Mouse (Mus musculus) ES-E14 (cell line): ENCODE measurements around the gene Iqce. TPM values are rescaled to one million over a fixed set of nuclear protein-coding genes. Genes with fewer than 3 reads are reported as not detected.

ENCODE experiments used
- DNase-seq: peaks from one replicate; pipeline ENCODE4 v3.0.0-alpha.2; 2013; ENCODE audit warnings: low read depth, low spot score
- H3K27ac ChIP-seq: 2 replicates; pipeline ENCODE4 v1.5.1; 2012; ENCODE audit warnings: low read depth, mild to moderate bottlenecking, low read length, moderate library complexity, mixed read lengths; ENCODE audit not compliant: poor library complexity, insufficient read depth, severe bottlenecking
- H3K36me3 ChIP-seq: 2 replicates; pipeline ENCODE4 v1.6.1; 2012; ENCODE audit warnings: mild to moderate bottlenecking, low read length, moderate library complexity, mixed read lengths; ENCODE audit not compliant: control insufficient read depth, poor library complexity, insufficient read depth, severe bottlenecking
- H3K4me1 ChIP-seq, 2 experiments: fragments of 150-350 bp in 1 of 2; sonication (generic) in 1 of 2; 2 replicates each; pipeline ENCODE4 v1.6.1; 2012; ENCODE audit warnings: low read length in 2 of 2, mild to moderate bottlenecking in 1 of 2, mixed read lengths in 1 of 2; ENCODE audit not compliant: control insufficient read depth in 2 of 2, insufficient read depth in 2 of 2, poor library complexity in 1 of 2
- H3K4me3 ChIP-seq, 2 experiments: fragments of 150-350 bp in 1 of 2; sonication (generic) in 1 of 2; 2 replicates each; pipeline ENCODE4 v1.5.1; 2012; ENCODE audit warnings: low read length in 2 of 2, low read depth in 1 of 2, mild to moderate bottlenecking in 1 of 2, mixed read lengths in 1 of 2; ENCODE audit not compliant: insufficient read depth in 1 of 2, poor library complexity in 1 of 2, severe bottlenecking in 1 of 2
- H3K9ac ChIP-seq: 2 replicates; pipeline ENCODE4 v1.6.1; 2012; ENCODE audit warnings: low read depth, mild to moderate bottlenecking, low read length, mixed read lengths; ENCODE audit not compliant: poor library complexity, insufficient read depth, severe bottlenecking
- H3K9me3 ChIP-seq: fragments of 150-350 bp; sonication (generic); 2 replicates; pipeline ENCODE4 v1.6.1; 2012; ENCODE audit warnings: low read depth, mild to moderate bottlenecking, low read length; ENCODE audit not compliant: control insufficient read depth, insufficient read depth
- CHD2 ChIP-seq: IDR thresholded peaks from 2 replicates; pipeline ENCODE4 v1.6.1; 2014; ENCODE audit warnings: mild to moderate bottlenecking, low read depth, low read length, inconsistent platforms
- HCFC1 ChIP-seq: IDR thresholded peaks from 2 replicates; pipeline ENCODE4 v1.6.1; 2012; ENCODE audit warnings: low read length, inconsistent platforms, borderline replicate concordance; ENCODE audit not compliant: insufficient read depth
- MAFK ChIP-seq: IDR thresholded peaks from 2 replicates; pipeline ENCODE4 v1.6.1; 2014; ENCODE audit warnings: mild to moderate bottlenecking, low read depth, low read length, inconsistent platforms; ENCODE audit not compliant: insufficient read depth
- ZC3H11A ChIP-seq: IDR thresholded peaks from 2 replicates; pipeline ENCODE4 v1.6.1; 2012; ENCODE audit warnings: low read depth, mild to moderate bottlenecking, inconsistent platforms, low read length, borderline replicate concordance
- ZNF384 ChIP-seq: IDR thresholded peaks from 2 replicates; pipeline ENCODE4 v1.6.1; 2012; ENCODE audit warnings: low read depth, low read length, inconsistent platforms
- in situ Hi-C, 2 experiments: fragments of 600-800 bp; cut with MboI; formaldehyde crosslinking; loops; one replicate each; pipeline ENCODE4 v1.15.1; 2025; ENCODE audit warnings: low sequenced_read_pairs in 2 of 2, inconsistent platforms in 1 of 2; ENCODE audit not compliant: unreplicated experiment in 2 of 2
- total RNA-seq: library from RNA; depleted of rRNA; stranded (reverse); fragments of 300-350 nt; gene quantifications from 2 replicates; pipeline ENCODE4 v1.2.3, GENCODE M21; 2012; rRNA removed

Gene Iqce
- total RNA-seq, 1 experiment, result 9.9 TPM

GRCm38 (mm10) chr5:140614837-140615236 lies 87.3 kb downstream of the Iqce start:
- H3K9ac ChIP-seq, result no peak overlapping the region
- no peak overlapping the region for H3K4me3 ChIP-seq
- H3K4me1 ChIP-seq, result peaks cover 2 to 13% of the 10 kb centered on the region in 2 experiments; a peak in 2 of 4 replicates
- H3K36me3 ChIP-seq, result peaks cover 4% of the 10 kb centered on the region; the same call in 1 of the 2 replicates
- in situ Hi-C loops, result loop anchor here (5.0 to 10.0 kb wide), 2 partner anchors 70 to 73 kb away; no protein-coding TSS in a partner anchor
- DNase-seq, result no peak
- no peak overlapping the region for H3K27ac ChIP-seq
- H3K9me3 ChIP-seq, result no peaks in the 10 kb centered on the region
- TF ChIP-seq HCFC1 (no peak), CHD2 (no peak), ZC3H11A (no peak), ZNF384 (no peak), MAFK (no peak)

GRCm38 (mm10) chr5:140614141-140614540 lies 88.0 kb downstream of the Iqce start:
- Histone ChIP-seq H3K4me3 (no peak overlapping the region), H3K9me3 (no peaks in the 10 kb centered on the region), H3K9ac (no peak overlapping the region), H3K4me1 (peaks cover 2 to 18% of the 10 kb centered on the region in 2 experiments; a peak in 2 of 4 replicates), H3K36me3 (peaks cover 4% of the 10 kb centered on the region; the same call in 1 of the 2 replicates), H3K27ac (no peak overlapping the region)
- TF ChIP-seq ZNF384 (no peak), ZC3H11A (no peak), CHD2 (no peak), MAFK (no peak), HCFC1 (no peak)
- DNase-seq, result no peak
- in situ Hi-C loops, result loop anchor here in 1 of 2 experiments (10.0 kb wide), 1 partner anchor 69 kb away; no protein-coding TSS in a partner anchor

GRCm38 (mm10) chr5:140612191-140612590 lies 90.0 kb downstream of the Iqce start:
- Histone ChIP-seq H3K9me3 (no peaks in the 10 kb centered on the region), H3K4me3 (peak overlapping the region; percentile 14 to 27; a peak in 2 of 4 replicates), H3K36me3 (peaks cover 4% of the 10 kb centered on the region; the same call in 1 of the 2 replicates), H3K4me1 (peaks cover 2 to 29% of the 10 kb centered on the region in 2 experiments; a peak in 2 of 4 replicates), H3K27ac (no peak overlapping the region), H3K9ac (no peak overlapping the region)
- no peak for DNase-seq
- in situ Hi-C loops, result loop anchor here in 1 of 2 experiments (10.0 kb wide), 1 partner anchor 67 kb away; no protein-coding TSS in a partner anchor
- TF ChIP-seq ZNF384 (no peak), HCFC1 (no peak), MAFK (no peak), ZC3H11A (no peak), CHD2 (no peak)

Other genes starting within 250 kb of the Iqce start
- 34.8 and 35.9 TPM in 2 replicates for gene Chst12, start 196.8 kb downstream of the Iqce start, total RNA-seq
- 0.89 TPM in 1 of 2 replicates, not detected in the other for gene Grifin, start 137.3 kb downstream of the Iqce start, total RNA-seq
- gene Lfng, start 95.1 kb downstream of the Iqce start, total RNA-seq, result 13.3 and 28.1 TPM in 2 replicates
- gene Ttyh3, start 53.3 kb downstream of the Iqce start, total RNA-seq, result 14.9 and 18.6 TPM in 2 replicates
- 19.4 and 21.2 TPM in 2 replicates for gene Brat1, start 2.6 kb upstream of the Iqce start, total RNA-seq
- gene Amz1, start 21.7 kb upstream of the Iqce start, total RNA-seq, result 5.3 and 5.6 TPM in 2 replicates
- 40.9 and 50.4 TPM in 2 replicates for gene Gna12, start 128.1 kb upstream of the Iqce start, total RNA-seq